Mouse (Mus musculus): Measurements from ENCODE around the gene Ermp1.

The Ermp1 gene

GRCm38 (mm10) chr19:29647651-29648549 is at the start of gene Ermp1:
Gene Ermp1 (minus strand): TSS chr19:29648415.
- DNase-seq = peak; percentile 98

- no peak for DNase-seq
These were observed 49.1 kb upstream of the Ermp1 start, which contains the start of gene Mlana for GRCm38 (mm10) chr19:29697245-29697874. Gene Mlana (plus strand): TSS chr19:29697824.

GRCm38 (mm10) chr19:29696840-29697239 is 48.6 kb upstream of the Ermp1 start:
- no peak for DNase-seq

GRCm38 (mm10) chr19:29696309-29696708 is 48.1 kb upstream of the Ermp1 start:
- DNase-seq = no peak

DNA sequence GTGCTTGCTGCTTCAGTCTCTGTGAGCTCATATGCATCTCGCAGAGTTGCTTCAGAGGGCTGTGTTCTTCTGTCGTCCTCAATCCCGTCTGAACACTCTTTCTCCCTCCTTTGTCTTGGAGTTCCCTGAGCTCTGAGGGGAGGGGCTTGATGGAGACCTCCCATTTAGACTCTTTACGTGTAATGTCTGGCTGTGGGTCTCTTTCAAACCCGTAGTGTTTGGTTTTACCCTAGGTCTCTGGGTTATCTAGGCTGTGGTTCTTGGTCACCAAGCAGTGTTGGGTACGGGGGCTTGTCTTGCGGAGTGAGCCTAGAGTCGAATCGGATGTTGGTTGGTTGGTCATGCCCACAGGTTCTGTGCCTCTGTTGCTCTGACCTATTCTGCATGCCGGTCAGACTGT is 46.9 kb upstream of the Ermp1 start:
- DNase-seq = no peak

- DNase-seq = peak; percentile 79
These were observed 35.8 kb upstream of the Ermp1 start for GRCm38 (mm10) chr19:29683844-29684540.

DNA sequence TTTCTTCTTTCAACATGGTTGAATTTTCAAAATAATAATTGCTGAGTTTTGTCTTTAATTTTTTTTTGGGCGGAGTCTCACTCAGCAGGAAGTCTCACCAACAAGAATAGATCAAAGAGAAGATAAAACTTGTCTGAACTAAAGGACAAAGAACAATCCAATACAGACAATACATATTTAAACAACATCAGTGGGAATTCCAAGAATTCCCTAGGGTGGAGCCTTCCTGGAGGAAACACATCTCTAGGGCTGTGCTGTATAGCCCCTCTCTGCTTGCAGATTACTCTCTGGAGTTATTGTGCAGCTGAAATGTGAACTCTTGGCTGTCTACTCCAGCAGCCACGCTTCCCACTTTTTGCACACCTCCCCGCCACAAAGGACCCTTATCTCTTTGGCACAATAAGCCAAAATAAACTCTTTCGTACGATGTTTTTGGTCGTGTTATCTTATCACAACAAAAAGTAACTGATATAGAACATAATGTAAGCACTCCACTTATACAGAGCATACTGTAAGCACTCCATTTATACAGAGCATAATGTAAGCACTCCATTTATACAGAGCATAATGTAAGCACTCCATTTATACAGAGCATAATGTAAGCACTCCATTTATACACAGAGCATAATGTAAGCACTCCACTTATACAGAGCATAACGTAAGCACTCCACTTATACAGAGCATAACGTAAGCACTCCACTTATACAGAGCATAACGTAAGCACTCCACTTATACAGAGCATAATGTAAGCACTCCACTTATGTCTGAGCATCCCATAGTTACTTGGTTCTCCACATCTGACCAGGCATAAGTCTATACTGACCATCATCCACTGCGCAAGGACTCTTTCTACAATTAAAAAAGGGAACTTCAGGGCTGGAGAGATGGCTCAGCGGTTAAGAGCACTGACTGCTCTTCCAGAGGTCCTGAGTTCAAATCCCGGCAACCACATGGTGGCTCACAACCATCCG is 32.3 kb upstream of the Ermp1 start:
- no peak for DNase-seq

DNA sequence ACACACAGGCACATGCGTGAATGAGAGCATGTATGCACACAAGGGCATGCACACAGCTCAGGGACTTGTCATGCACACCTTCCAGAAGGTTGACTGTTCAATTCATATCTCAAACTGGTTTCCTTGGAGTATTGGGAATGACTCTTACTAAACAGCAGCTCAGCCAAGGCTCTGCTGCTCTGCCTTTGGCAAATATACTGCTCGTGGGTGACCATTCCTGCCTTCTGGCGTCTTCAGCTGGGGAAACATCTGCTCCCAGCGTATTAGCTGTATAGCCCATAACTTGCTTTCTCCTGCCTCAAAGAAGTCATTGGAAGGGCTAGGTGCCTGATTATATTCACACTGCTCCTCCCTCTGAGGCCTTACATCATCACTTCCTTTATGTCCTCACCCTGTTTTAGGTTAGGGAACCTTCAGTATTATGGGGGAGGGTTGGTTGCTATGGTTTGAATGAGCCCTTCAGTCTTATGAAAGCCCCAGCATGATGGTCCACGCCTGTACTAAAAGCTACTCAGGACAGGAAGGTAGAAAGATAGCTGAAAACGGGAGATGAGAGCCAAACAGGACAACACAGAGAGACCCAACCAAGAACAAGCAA is 30.1 kb upstream of the Ermp1 start:
- no peak for DNase-seq

GRCm38 (mm10) chr19:29676479-29677193 is 28.4 kb upstream of the Ermp1 start:
- DNase-seq = no peak

DNA sequence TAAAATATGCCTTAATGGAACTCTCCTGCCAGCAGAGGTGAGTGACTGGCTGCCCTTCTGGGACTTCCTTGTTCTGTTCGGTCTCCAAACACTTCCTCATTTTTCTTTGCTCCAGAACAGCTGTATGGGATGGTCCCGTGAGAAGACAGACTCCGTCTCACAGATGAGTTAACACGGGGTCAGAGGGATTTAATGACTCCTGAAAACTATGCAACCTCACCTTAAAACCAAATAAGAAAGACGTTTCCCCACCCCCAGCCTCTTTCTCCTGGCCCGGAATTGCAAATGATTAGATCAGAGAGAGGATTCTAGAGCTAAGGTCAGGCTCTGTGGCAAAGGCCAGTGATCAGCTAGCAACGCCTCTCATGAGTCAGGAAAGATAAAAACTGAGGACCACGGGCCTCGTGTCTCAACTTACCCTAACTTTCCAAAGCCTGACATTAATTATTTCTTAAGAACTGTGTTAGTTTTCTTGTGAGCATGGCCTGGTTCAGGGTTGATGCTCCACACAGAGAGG is 27.4 kb upstream of the Ermp1 start:
- no peak for DNase-seq

DNA sequence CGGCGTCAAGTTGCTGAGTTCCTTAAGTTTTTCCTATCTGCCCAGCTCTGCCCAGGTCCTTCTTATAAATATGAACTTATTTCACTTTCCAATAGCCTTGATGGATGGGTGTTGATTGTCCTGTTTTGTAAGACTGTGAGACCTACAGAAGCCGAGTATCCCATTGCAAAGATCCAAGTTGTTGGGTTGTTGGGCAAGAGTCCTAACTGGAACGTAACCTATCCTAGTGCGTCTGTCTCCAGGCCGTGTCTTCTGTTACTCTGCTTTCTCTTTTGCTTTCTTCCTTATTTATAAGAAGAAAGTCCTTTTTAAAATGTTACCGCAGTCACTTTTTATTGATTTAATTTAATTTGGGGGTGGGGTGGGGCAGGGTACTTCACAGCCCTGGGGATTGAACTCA is 26.7 kb upstream of the Ermp1 start:
- no peak for DNase-seq

DNA sequence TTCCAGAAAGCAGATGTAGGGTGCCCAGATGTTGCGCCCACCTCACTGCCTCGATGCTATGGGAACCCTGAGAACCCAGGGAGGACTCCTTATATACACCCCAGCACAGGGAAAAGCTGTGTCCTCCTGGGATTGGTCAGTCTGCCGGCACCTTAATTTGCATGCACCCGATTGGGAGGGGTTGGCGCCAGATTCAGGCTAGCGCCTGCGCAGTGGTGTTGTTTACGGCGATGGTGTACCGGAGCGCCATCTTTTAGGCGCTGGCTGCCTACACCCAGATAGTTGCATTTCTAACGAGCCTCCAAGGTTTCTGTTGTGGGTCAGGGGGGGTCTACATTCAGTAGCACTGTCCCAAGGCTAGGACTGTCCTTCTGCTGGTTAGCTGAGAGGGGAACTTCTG is 24.4 kb upstream of the Ermp1 start:
- DNase-seq = no peak

DNA sequence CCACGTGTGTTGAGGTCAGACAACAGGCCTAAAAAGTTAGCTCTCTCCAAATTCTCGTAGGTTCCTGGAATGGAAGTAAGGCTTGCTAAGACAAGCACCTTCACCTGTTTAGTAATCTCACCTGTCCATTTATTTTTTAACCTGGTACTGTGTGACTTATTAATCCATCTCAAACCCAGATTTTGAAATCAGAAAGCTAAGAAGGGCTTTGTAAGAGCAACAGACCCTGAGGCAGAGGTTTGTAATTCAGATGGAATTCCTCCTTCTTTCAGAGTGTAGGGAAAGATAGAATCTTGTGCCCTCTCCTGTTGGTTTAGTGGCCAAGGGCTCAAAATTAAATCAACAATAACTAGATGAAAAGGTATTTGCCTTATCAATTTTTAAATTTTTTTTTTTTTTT is 22.9 kb upstream of the Ermp1 start:
- DNase-seq = no peak

GRCm38 (mm10) chr19:29670247-29670646 is 22.0 kb upstream of the Ermp1 start:
- no peak for DNase-seq

DNA sequence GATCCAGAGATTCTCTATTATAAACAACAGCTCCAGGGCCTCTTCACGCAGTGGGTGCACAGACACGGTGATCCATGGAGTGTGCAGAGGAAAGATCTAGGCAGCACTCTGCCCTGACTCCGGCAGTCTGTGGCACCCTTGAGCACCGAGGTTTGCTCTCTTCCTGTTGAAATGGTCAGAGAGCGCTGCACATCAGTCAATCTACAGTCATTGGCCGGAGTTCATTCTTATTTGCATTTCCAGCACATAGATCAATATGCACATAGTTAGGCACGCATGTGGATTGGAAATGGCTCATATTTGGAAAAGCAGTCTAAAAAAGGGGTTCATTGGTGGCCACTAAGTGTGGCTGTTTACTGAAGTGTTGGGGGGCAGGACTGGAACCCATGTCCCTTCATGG is 19.9 kb upstream of the Ermp1 start:
- DNase-seq = no peak

- DNase-seq = no peak
These were observed 18.9 kb upstream of the Ermp1 start for GRCm38 (mm10) chr19:29666965-29667594.

GRCm38 (mm10) chr19:29666164-29666563 is 17.9 kb upstream of the Ermp1 start:
- no peak for DNase-seq

DNA sequence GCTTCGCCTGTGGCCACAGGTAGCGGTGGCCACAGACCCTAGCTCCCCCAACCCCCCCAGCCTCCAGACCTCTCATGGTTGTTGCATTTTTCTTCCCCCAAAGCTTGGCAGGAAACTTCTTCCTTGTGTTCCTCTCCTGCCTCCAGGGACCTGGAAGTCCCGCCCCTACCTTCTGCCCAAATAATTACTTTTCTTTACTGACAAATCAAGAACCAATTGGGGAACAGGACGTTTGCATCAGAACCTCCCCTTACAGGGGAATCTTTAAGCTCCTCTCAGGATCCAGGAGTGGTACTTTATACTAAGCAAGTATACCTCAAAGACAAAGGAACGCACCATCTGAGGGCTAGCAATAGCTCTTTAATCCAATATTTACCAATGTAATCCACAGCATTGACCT is 16.7 kb upstream of the Ermp1 start:
- DNase-seq = no peak

DNA sequence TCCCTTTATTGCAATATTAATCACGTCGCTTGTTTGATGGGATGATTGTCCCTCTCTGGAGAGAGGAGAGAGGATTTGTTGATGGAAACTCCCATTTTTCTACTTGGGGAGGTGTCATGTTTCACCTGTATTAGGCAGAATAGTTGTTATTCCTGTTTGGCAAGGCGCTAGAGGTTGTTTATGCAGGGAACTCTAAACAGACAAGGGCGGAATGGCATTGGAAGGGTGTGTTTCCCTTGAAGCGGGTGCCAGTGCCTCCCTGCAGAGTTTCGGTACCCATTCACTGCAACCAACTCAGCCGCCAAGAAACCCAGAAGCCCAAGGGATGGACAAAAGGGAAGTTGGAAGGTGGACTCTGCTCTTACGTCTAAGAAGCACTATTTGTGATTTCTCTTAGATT is 15.6 kb upstream of the Ermp1 start:
- no peak for DNase-seq

DNA sequence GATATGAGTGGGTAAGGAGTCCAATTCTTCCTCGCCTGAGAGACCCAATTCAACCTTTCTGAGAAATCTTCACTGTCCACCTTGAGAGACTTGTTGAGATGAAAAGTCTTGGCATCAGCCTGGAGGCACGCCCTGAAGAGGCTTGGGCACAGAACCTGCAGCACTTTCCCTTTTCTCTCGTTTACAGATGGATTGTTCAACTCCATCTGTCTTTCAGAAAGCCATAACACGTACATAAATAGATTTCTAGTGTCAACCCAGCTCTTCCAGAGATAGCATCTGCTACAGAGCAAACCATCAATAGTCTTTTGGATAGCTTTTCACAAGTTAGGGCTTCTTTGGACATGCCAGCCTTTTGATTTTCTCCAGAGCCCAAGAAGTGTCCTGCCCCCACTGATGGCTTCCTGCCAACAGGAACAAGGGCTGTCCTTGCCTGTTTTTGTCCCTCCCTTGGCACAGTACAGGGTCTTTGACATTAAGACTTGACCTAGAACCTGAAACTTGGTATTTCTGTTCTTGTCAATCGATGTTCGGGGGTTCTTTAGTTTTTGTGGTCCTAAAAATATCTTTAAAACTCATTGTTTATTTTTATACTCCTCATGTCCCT is 13.9 kb upstream of the Ermp1 start:
- no peak for DNase-seq
